Mouse (Mus musculus): ENCODE measurements around the gene Ttc30a2.

- TF ChIP-seq CTCF (IDR thresholded peaks at IDR 0.05; ENCODE audit: control insufficient read depth, insufficient read depth, insufficient replicate concordance, low read depth, low read length) (no peak), POLR2A (IDR thresholded peaks at IDR 0.05; ENCODE audit: control insufficient read depth, low read depth, low read length) (no peak)
Measured at GRCm38 (mm10) chr2:75999636-76000035, 21.7 kb upstream of the Ttc30a2 start.
